Mouse (Mus musculus): ENCODE results near the gene Arl6ip4. TPM values are rescaled to one million over a fixed set of nuclear protein-coding genes. Genes with fewer than 3 reads are reported as not detected.

The Arl6ip4 gene
- polyA plus RNA-seq, 1 experiment from 2014 or later: 74.6 TPM

DNA sequence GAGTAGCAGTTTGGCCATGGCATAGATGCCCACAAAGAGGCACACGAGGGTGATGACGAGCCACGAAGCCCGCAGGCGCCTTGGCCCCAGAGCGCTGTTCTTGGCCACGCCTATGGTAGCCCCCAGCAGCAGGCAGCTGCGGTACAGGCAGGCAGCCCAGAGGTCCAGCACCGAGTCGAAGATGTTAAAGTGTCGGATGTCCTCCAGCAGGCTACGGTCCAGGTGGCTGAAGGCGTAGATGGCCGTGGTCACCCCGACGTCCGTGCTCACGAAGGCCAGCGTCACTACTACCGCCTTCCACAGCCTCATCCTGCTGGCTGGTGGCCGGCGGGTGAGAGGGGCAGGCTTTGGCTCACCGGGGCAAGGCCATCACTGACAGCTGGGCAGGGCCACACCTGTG lies 26.0 kb upstream of the Arl6ip4 start:
- Histone ChIP-seq H3K4me3 (ENCODE audit: low read depth, low read length) (no peak overlapping the region), H3K36me3 (ENCODE audit: control insufficient read depth, insufficient read depth, low read length) (no peaks in the 10 kb centered on the region), H3K27me3 (ENCODE audit: control insufficient read depth, insufficient read depth, low read length) (peaks cover 6% of the 10 kb centered on the region), H3K4me2 (no peak overlapping the region), H3K9me3 (replicated peaks; ENCODE audit: control insufficient read depth, low read length) (no peaks in the 10 kb centered on the region), H3K9ac (ENCODE audit: low read depth, low read length) (no peak overlapping the region), H3K4me1 (ENCODE audit: control insufficient read depth, insufficient read depth, low read length) (peaks cover under 1% of the 10 kb centered on the region; the same call in 1 of the 2 replicates), H3K27ac (ENCODE audit: low read depth, low read length) (no peak overlapping the region)
- 72% methylated on average over 23 of the region's 23 CpGs for WGBS (ENCODE audit: insufficient replicate concordance)
- ATAC-seq (replicated peaks; ENCODE audit: insufficient number of reproducible peaks, low FRiP score, low TSS enrichment): no peak

DNA sequence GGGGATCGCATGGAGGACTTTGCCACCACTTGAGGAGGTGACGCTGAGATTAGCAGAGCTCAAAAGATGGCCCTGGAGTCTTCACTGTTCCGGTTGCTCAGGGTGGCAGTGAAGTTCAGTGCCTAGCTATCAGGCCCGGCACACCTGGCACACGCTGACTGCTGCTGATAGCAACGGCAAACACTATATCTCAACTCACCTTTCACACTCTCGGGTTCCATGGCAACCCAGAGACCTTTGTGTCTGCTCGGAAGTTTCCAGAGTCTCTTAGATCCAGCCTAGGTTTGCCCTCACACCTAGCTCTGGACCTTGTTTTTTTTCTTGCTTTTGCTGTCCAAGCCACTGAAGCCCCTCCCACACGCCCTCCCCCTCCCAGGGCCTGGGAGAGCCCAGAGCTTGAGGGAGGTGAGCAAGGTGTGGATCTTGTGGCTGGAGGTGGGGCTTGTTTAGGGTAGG lies 23.9 kb upstream of the Arl6ip4 start:
- Histone ChIP-seq H3K9me3 (replicated peaks; ENCODE audit: control insufficient read depth, low read length) (no peaks in the 10 kb centered on the region), H3K4me2 (no peak overlapping the region), H3K27ac (ENCODE audit: low read depth, low read length) (no peak overlapping the region), H3K27me3 (ENCODE audit: control insufficient read depth, insufficient read depth, low read length) (peaks cover 11% of the 10 kb centered on the region), H3K36me3 (ENCODE audit: control insufficient read depth, insufficient read depth, low read length) (no peaks in the 10 kb centered on the region), H3K4me1 (ENCODE audit: control insufficient read depth, insufficient read depth, low read length) (peaks cover 9% of the 10 kb centered on the region), H3K9ac (ENCODE audit: low read depth, low read length) (no peak overlapping the region), H3K4me3 (ENCODE audit: low read depth, low read length) (no peak overlapping the region)
- WGBS (ENCODE audit: insufficient replicate concordance): 33% methylated on average over 9 of the region's 9 CpGs
- ATAC-seq (replicated peaks; ENCODE audit: insufficient number of reproducible peaks, low FRiP score, low TSS enrichment): no peak

DNA sequence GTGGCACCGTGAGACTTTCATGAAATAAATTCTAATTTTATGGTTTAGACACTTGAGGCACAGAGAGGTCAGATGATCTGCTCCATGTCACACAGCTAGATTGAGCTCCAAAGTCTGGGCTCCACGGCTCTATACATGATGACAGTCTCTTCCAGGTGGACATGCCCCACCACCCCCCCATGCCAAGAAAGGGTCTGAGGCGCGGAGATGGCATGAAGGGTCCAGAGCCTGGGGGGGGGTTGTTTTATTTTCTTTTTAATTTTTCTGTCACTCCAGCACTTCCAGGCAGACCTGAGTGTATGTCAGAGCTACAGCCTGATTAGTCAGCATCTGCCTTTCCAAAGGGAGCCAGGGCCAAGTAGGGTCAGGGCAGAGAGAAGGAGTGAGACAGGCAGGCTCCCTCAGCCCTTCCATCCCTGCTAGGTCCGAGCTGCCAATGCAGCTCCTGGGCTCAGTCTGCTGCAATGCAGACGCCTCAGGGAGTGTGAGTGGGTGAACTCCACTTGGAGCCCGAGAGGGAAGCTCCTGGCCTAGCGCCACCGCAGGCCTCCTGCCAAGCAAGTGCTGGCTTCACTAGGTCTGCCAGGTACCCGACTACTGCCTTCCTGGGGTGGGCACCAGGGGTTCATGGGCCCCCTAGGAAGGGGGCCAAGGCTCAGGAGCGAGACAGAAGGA lies 22.6 kb upstream of the Arl6ip4 start:
- Histone ChIP-seq H3K4me1 (ENCODE audit: control insufficient read depth, insufficient read depth, low read length) (peaks cover 9% of the 10 kb centered on the region), H3K4me2 (no peak overlapping the region), H3K36me3 (ENCODE audit: control insufficient read depth, insufficient read depth, low read length) (no peaks in the 10 kb centered on the region; the same call in 1 of the 2 replicates), H3K9me3 (replicated peaks; ENCODE audit: control insufficient read depth, low read length) (no peaks in the 10 kb centered on the region), H3K27ac (ENCODE audit: low read depth, low read length) (no peak overlapping the region), H3K27me3 (ENCODE audit: control insufficient read depth, insufficient read depth, low read length) (peaks cover 11% of the 10 kb centered on the region), H3K9ac (ENCODE audit: low read depth, low read length) (0 out of 2 replicates have a peak overlapping the region, but pooled peaks have one; percentile 36), H3K4me3 (ENCODE audit: low read depth, low read length) (no peak overlapping the region)
- ATAC-seq (replicated peaks; ENCODE audit: insufficient number of reproducible peaks, low FRiP score, low TSS enrichment): no peak
- WGBS (ENCODE audit: insufficient replicate concordance): 73% methylated on average over 11 of the region's 11 CpGs

DNA sequence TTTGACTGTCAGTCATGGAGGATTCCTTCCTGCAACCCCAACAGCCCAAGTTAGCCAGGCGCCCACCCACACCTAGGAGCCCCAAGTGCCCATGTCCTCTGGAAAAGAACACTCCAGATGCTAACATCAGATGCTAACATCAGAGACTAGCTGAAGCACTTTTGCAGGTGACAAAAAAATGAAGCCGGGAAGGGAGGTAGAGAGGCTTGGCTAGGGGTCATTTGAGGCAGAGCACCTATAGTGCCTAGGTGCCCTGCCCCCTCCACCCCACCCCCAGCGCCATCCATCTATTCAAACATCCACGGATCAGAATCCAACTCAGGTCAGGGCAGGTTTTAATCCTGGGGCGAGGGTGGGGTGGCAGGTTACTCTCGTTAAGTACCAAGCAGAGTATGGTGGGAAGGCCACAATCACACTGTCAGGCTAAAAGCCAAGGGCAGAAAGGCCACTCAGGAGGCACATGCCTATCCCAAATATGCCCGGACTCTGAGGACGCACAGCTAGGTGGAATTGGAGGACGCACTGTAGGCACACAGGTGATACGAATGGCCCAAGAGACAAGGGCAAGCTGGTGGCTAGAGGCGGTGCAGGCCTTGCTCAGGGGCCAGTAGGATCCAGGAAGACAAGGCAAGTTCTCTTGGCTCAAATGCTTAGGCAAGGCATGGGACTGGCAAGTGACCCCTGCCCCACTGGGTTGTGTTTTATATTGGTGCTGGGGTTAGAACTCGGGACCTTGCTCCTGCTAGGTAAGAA lies 21.9 kb upstream of the Arl6ip4 start:
- Histone ChIP-seq H3K4me2 (no peak overlapping the region), H3K4me3 (ENCODE audit: low read depth, low read length) (no peak overlapping the region)

DNA sequence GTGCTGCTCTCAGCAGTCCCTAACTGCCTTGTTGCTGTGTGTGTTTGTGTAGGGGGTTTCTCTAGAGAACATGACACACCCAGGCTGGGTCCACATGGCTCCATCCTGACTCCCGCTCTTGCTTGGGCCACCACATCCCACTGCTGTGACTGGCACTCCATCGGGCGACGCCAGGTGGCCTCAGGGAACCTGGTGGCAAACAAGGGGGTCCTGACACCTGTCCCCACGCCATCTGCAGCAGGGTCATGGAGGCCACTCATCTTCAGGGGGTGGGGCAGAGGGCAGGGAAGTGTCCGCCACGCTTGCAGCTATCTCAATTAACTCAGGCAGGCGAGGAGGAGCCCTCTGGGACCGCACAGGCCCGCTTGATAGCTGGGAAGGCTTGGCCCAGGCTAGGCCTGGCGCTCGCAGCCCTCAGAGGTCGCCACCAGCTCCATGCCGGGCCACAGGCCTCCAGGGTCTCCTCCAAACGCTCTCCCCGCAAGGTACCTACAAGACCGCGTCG lies 20.8 kb upstream of the Arl6ip4 start:
- Histone ChIP-seq H3K9me3 (replicated peaks; ENCODE audit: control insufficient read depth, low read length) (no peaks in the 10 kb centered on the region), H3K4me1 (ENCODE audit: control insufficient read depth, insufficient read depth, low read length) (peaks cover 9% of the 10 kb centered on the region), H3K36me3 (ENCODE audit: control insufficient read depth, insufficient read depth, low read length) (no peaks in the 10 kb centered on the region; the same call in 1 of the 2 replicates), H3K4me3 (ENCODE audit: low read depth, low read length) (peak overlapping the region; percentile 50), H3K27me3 (ENCODE audit: control insufficient read depth, insufficient read depth, low read length) (peaks cover 11% of the 10 kb centered on the region; the same call in 1 of the 2 replicates), H3K4me2 (peak overlapping the region; percentile 87), H3K27ac (ENCODE audit: low read depth, low read length) (no peak overlapping the region), H3K9ac (ENCODE audit: low read depth, low read length) (peak overlapping the region; percentile 61)
- 10% methylated on average over 19 of the region's 19 CpGs for WGBS (ENCODE audit: insufficient replicate concordance)
- peak; percentile 66 for ATAC-seq (replicated peaks; ENCODE audit: insufficient number of reproducible peaks, low FRiP score, low TSS enrichment)

More for the DNA sequence above, 21.9 kb upstream of the Arl6ip4 start:
- Histone ChIP-seq H3K27ac (ENCODE audit: low read depth, low read length) (no peak overlapping the region), H3K4me1 (ENCODE audit: control insufficient read depth, insufficient read depth, low read length) (peaks cover 9% of the 10 kb centered on the region), H3K9me3 (replicated peaks; ENCODE audit: control insufficient read depth, low read length) (no peaks in the 10 kb centered on the region), H3K27me3 (ENCODE audit: control insufficient read depth, insufficient read depth, low read length) (peaks cover 11% of the 10 kb centered on the region), H3K9ac (ENCODE audit: low read depth, low read length) (no peak overlapping the region; the same call in 1 of the 2 replicates), H3K36me3 (ENCODE audit: control insufficient read depth, insufficient read depth, low read length) (no peaks in the 10 kb centered on the region; the same call in 1 of the 2 replicates)
- 85% methylated on average over 12 of the region's 12 CpGs for WGBS (ENCODE audit: insufficient replicate concordance)
- ATAC-seq (replicated peaks; ENCODE audit: insufficient number of reproducible peaks, low FRiP score, low TSS enrichment): no peak

DNA sequence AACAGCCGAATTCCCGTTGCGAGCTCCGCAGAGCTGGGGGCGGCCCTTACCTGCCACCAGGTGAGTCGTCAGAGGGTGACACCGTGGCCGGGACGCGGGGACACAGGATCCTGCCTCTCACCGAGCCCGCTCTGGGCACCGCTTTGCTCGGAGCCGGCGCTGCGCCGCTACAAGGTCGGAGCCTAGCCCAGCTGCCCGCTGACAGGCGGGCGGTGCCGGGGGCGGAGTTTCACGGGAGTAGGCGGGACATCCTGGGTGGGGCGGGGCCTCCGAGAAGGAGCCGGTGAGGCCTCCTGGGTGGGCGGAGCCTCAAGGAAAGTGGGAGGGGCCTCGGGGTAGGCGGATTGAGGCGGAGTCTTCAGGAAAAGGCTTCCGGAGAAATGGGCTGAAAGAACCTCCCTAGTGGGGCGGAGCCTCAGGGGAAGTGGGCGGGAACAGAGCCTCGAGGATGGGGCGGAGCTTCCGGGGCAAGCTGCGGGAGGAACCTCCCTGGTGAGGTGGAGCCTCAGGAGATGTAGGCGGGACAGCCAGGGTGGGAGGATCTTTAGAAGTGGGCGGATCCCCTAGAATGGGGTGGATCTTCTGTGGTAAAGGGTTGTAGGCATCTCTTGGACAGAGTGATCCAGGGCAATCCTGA lies 20.2 kb upstream of the Arl6ip4 start, which contains the start of gene Abcb9:
Gene Abcb9, minus strand, starts transcription at position 203 of the 637 bp plus-strand sequence.
- peak within 1 kb of the TSS; percentile 61 for H3K9ac ChIP-seq (ENCODE audit: low read depth, low read length)
- peak; percentile 84 for ATAC-seq (replicated peaks; ENCODE audit: insufficient number of reproducible peaks, low FRiP score, low TSS enrichment)
- H3K27ac ChIP-seq (ENCODE audit: low read depth, low read length): no peak within 1 kb of the TSS
- no peaks in the 10 kb centered on the region for H3K9me3 ChIP-seq (replicated peaks; ENCODE audit: control insufficient read depth, low read length)
- peak within 1 kb of the TSS; percentile 50 for H3K4me3 ChIP-seq (ENCODE audit: low read depth, low read length)
- H3K4me1 ChIP-seq (ENCODE audit: control insufficient read depth, insufficient read depth, low read length): peaks cover 9% of the 10 kb centered on the region
- H3K36me3 ChIP-seq (ENCODE audit: control insufficient read depth, insufficient read depth, low read length): no peaks in the 10 kb centered on the region; the same call in 1 of the 2 replicates
- under 1% methylated on average over 42 of the region's 42 CpGs for WGBS (ENCODE audit: insufficient replicate concordance)
- peaks cover 11% of the 10 kb centered on the region; the same call in 1 of the 2 replicates for H3K27me3 ChIP-seq (ENCODE audit: control insufficient read depth, insufficient read depth, low read length)
- peak within 1 kb of the TSS; percentile 87 for H3K4me2 ChIP-seq

DNA sequence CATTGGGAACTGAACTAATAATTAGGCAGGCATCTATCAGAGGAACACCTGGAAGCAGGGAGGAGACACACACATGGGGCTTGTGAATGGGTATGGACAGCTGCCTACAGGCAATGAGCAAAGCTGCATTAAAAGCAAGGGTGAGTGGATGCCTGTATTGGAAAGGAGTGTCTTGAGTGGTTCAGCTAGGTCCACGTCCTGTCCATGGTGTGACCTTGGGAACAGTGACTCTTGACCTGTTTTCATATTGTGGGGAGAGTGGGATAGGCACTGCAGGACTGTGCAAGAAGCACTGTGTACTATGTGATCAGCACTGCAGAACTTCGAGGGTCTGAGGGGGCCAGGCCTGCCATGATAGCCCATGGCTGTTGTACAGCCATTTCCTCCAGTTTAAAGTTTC lies 17.0 kb upstream of the Arl6ip4 start:
- H3K36me3 ChIP-seq (ENCODE audit: control insufficient read depth, insufficient read depth, low read length): no peaks in the 10 kb centered on the region; the same call in 1 of the 2 replicates
- WGBS (ENCODE audit: insufficient replicate concordance): 76% methylated on average over 2 of the region's 2 CpGs
- no peak for ATAC-seq (replicated peaks; ENCODE audit: insufficient number of reproducible peaks, low FRiP score, low TSS enrichment)
- no peak overlapping the region for H3K9ac ChIP-seq (ENCODE audit: low read depth, low read length)
- H3K4me3 ChIP-seq (ENCODE audit: low read depth, low read length): no peak overlapping the region
- peaks cover 11% of the 10 kb centered on the region; the same call in 1 of the 2 replicates for H3K27me3 ChIP-seq (ENCODE audit: control insufficient read depth, insufficient read depth, low read length)
- H3K9me3 ChIP-seq (replicated peaks; ENCODE audit: control insufficient read depth, low read length): no peaks in the 10 kb centered on the region
- H3K27ac ChIP-seq (ENCODE audit: low read depth, low read length): no peak overlapping the region
- H3K4me2 ChIP-seq: no peak overlapping the region
- H3K4me1 ChIP-seq (ENCODE audit: control insufficient read depth, insufficient read depth, low read length): peaks cover 9% of the 10 kb centered on the region
